Mouse (Mus musculus) heart, postnatal 0 days (tissue): ENCODE results near the gene Gm20425. TPM values are rescaled to one million over a fixed set of nuclear protein-coding genes. Genes with fewer than 3 reads are reported as not detected.
A peak's percentile ranks its signal among the peaks of the same experiment; 100 is the strongest.

Experiments used
- ATAC-seq: fragments of 200-750 bp; cut with Nextera tagmentation; 2 replicates; pipeline ENCODE4 v1.8.0; 2017; ENCODE audit warnings: low read depth, moderate number of reproducible peaks, moderate library complexity; ENCODE audit not compliant: insufficient read depth
- DNase-seq: peaks from one replicate; pipeline ENCODE4 v3.0.0-alpha.2; 2016; ENCODE audit warnings: low spot score
- H3K27ac ChIP-seq: fragments of 300-500 bp; sonication (generic); 2 replicates; pipeline ENCODE4 v1.5.1; 2014; ENCODE audit warnings: low read depth, mild to moderate bottlenecking
- H3K27me3 ChIP-seq: fragments of 300-500 bp; sonication (generic); 2 replicates; pipeline ENCODE4 v1.6.1; 2014; ENCODE audit warnings: low read length, mixed read lengths; ENCODE audit not compliant: control insufficient read depth, insufficient read depth
- H3K36me3 ChIP-seq: fragments of 300-500 bp; sonication (generic); replicated peaks from 2 replicates; pipeline ENCODE4 v1.6.1; 2014; ENCODE audit warnings: low read length, mixed read lengths; ENCODE audit not compliant: control insufficient read depth, insufficient read depth
- H3K4me1 ChIP-seq: fragments of 300-500 bp; sonication (generic); 2 replicates; pipeline ENCODE4 v1.6.1; 2014; ENCODE audit warnings: antibody characterized with exemption; ENCODE audit not compliant: control insufficient read depth, insufficient read depth
- H3K4me2 ChIP-seq: fragments of 300-500 bp; sonication (generic); 2 replicates; pipeline ENCODE4 v1.6.1; 2014; ENCODE audit warnings: low read depth, mild to moderate bottlenecking, low read length, moderate library complexity
- H3K4me3 ChIP-seq: fragments of 300-500 bp; sonication (generic); 2 replicates; pipeline ENCODE4 v1.5.1; 2014; ENCODE audit warnings: low read depth, low read length
- H3K9ac ChIP-seq: fragments of 300-500 bp; sonication (generic); replicated peaks from 2 replicates; pipeline ENCODE4 v1.6.1; 2014; ENCODE audit warnings: low read depth, low read length, mixed read lengths
- H3K9me3 ChIP-seq: fragments of 300-500 bp; sonication (generic); replicated peaks from 2 replicates; pipeline ENCODE4 v1.6.1; 2016; ENCODE audit warnings: low read length; ENCODE audit not compliant: control insufficient read depth
- CTCF ChIP-seq: IDR thresholded peaks from 2 replicates; pipeline ENCODE4 v1.5.1; 2016; ENCODE audit warnings: antibody characterized with exemption, control low read depth, low read depth
- EP300 ChIP-seq: IDR thresholded peaks from 2 replicates; pipeline ENCODE4 v1.6.1; 2016; ENCODE audit warnings: antibody characterized with exemption, low read depth
- WGBS: fragments of 180-500 bp; shearing (Covaris S2); extraction: QIAGEN DNeasy Blood & Tissue Kit; methylation state at CpG from one replicate; pipeline ENCODE4 v1.1.7; 2014; 5-methylcytosine and 5-hydroxymethylcytosine counted together
- polyA plus RNA-seq: library from polyadenylated mRNA; unstranded; fragments of >200 nt; fragmentation: Nextera tagmentation; extraction: Ambion mirVana; gene quantifications from 2 replicates; pipeline ENCODE4 v1.2.1, GENCODE M21; 2015
- total RNA-seq: library from RNA; depleted of rRNA; stranded (reverse); fragments of >200 nt; gene quantifications from 2 replicates; pipeline ENCODE4 v1.2.3, GENCODE M21; 2014; ENCODE audit warnings: low replicate concordance

The Gm20425 gene
- total and polyA plus RNA-seq, 2 experiments from 2014 or later: 3.0 to 4.2 TPM

GRCm38 (mm10) chr9:103207846-103208245, 22.3 kb downstream of the Gm20425 start:
- peak; percentile 88 for DNase-seq
- peak; percentile 90 for ATAC-seq
- Histone ChIP-seq H3K36me3 (no peaks in the 10 kb centered on the region), H3K27ac (no peak overlapping the region), H3K4me3 (peak overlapping the region; percentile 24; the same call in 1 of the 2 replicates), H3K9ac (no peak overlapping the region), H3K27me3 (no peaks in the 10 kb centered on the region), H3K9me3 (no peaks in the 10 kb centered on the region), H3K4me2 (peak overlapping the region; percentile 53), H3K4me1 (no peaks in the 10 kb centered on the region)
- WGBS: 8% methylated on average over 16 of the region's 16 CpGs
- peak; percentile 92 for TF ChIP-seq CTCF
- no peak for TF ChIP-seq EP300

GRCm38 (mm10) chr9:103205786-103206185, 24.3 kb downstream of the Gm20425 start:
- DNase-seq (no peak), ATAC-seq (no peak)
- TF ChIP-seq EP300 (no peak), CTCF (no peak)
- Histone ChIP-seq H3K4me3 (no peak overlapping the region), H3K27ac (no peak overlapping the region), H3K4me1 (no peaks in the 10 kb centered on the region), H3K27me3 (no peaks in the 10 kb centered on the region), H3K9ac (no peak overlapping the region), H3K4me2 (no peak overlapping the region), H3K36me3 (no peaks in the 10 kb centered on the region), H3K9me3 (no peaks in the 10 kb centered on the region)
- WGBS: 83% methylated on average over 5 of the region's 5 CpGs

- peak; percentile 90 for DNase-seq
- H3K27ac ChIP-seq: peak within 1 kb of the TSS; percentile 82
- under 1% methylated on average over 45 of the region's 45 CpGs for WGBS
- H3K4me1 ChIP-seq: no peaks in the 10 kb centered on the region
- TF ChIP-seq EP300 (no peak), CTCF (no peak)
- H3K27me3 ChIP-seq: no peaks in the 10 kb centered on the region
- ATAC-seq: peak; percentile 99
- peak within 1 kb of the TSS; percentile 66 for H3K4me3 ChIP-seq
- peak within 1 kb of the TSS; percentile 71 for H3K9ac ChIP-seq
- peak within 1 kb of the TSS; percentile 68 for H3K4me2 ChIP-seq
- H3K9me3 ChIP-seq: no peaks in the 10 kb centered on the region
- peaks cover 24% of the 10 kb centered on the region for H3K36me3 ChIP-seq
These were observed 28.4 kb downstream of the Gm20425 start, which contains the start of gene Srprb for GRCm38 (mm10) chr9:103201561-103202260. TSS of gene Srprb (minus strand) at chr9:103202137.

- peaks cover 52% of the 10 kb centered on the region for H3K36me3 ChIP-seq
- no peak overlapping the region for H3K27ac ChIP-seq
- DNase-seq (no peak), ATAC-seq (no peak)
- no peaks in the 10 kb centered on the region for H3K27me3 ChIP-seq
- no peaks in the 10 kb centered on the region for H3K9me3 ChIP-seq
- no peak for TF ChIP-seq EP300
- no peak for TF ChIP-seq CTCF
- H3K4me2 ChIP-seq: no peak overlapping the region
- no peak overlapping the region for H3K4me3 ChIP-seq
- WGBS: 84% methylated on average over 4 of the region's 4 CpGs
- no peaks in the 10 kb centered on the region for H3K4me1 ChIP-seq
- no peak overlapping the region for H3K9ac ChIP-seq
These were observed 41.7 kb downstream of the Gm20425 start for GRCm38 (mm10) chr9:103188416-103188815.

- Histone ChIP-seq H3K9me3 (no peaks in the 10 kb centered on the region), H3K27me3 (no peaks in the 10 kb centered on the region), H3K27ac (no peak overlapping the region), H3K36me3 (peaks cover 36% of the 10 kb centered on the region), H3K4me2 (no peak overlapping the region), H3K4me1 (no peaks in the 10 kb centered on the region), H3K9ac (no peak overlapping the region), H3K4me3 (no peak overlapping the region)
- TF ChIP-seq CTCF (no peak), EP300 (no peak)
- no peak for DNase-seq
- 50% methylated on average over 9 of the region's 9 CpGs for WGBS
- no peak for ATAC-seq
These were observed 43.4 kb downstream of the Gm20425 start for GRCm38 (mm10) chr9:103186747-103187146.
